Mouse (Mus musculus) limb, embryonic 11.5 days (tissue): ENCODE results near the gene Pdzrn3. TPM values are rescaled to one million over a fixed set of nuclear protein-coding genes. Genes with fewer than 3 reads are reported as not detected.

Source experiments
- ATAC-seq: fragments of 200-750 bp; cut with Nextera tagmentation; 2 replicates; pipeline ENCODE4 v1.8.0; 2017; ENCODE audit warnings: low read depth; ENCODE audit not compliant: insufficient number of reproducible peaks, low FRiP score, low TSS enrichment
- DNase-seq: peaks from one replicate; pipeline ENCODE4 v3.0.0-alpha.2; 2015; ENCODE audit warnings: low spot score
- H3K27ac ChIP-seq: fragments of 300-500 bp; sonication (generic); replicated peaks from 2 replicates; pipeline ENCODE4 v1.5.1; 2014; ENCODE audit warnings: low read depth, mild to moderate bottlenecking, low read length
- H3K27me3 ChIP-seq: fragments of 300-500 bp; sonication (generic); 2 replicates; pipeline ENCODE4 v1.6.1; 2014; ENCODE audit warnings: mild to moderate bottlenecking, low read length, mixed read lengths; ENCODE audit not compliant: control insufficient read depth, insufficient read depth
- H3K36me3 ChIP-seq: fragments of 300-500 bp; sonication (generic); 2 replicates; pipeline ENCODE4 v1.6.1; 2014; ENCODE audit warnings: mild to moderate bottlenecking, low read length, moderate library complexity, mixed read lengths; ENCODE audit not compliant: control insufficient read depth, insufficient read depth
- H3K4me1 ChIP-seq: fragments of 300-500 bp; sonication (generic); 2 replicates; pipeline ENCODE4 v1.6.1; 2014; ENCODE audit warnings: low read length, mixed read lengths; ENCODE audit not compliant: control insufficient read depth, insufficient read depth
- H3K4me2 ChIP-seq: fragments of 300-500 bp; sonication (generic); 2 replicates; pipeline ENCODE4 v1.6.1; 2014; ENCODE audit warnings: low read depth, mild to moderate bottlenecking, moderate library complexity; ENCODE audit not compliant: severe bottlenecking
- H3K4me3 ChIP-seq: fragments of 300-500 bp; sonication (generic); 2 replicates; pipeline ENCODE4 v1.5.1; 2014; ENCODE audit warnings: low read depth, low read length
- H3K9ac ChIP-seq: fragments of 300-500 bp; sonication (generic); 2 replicates; pipeline ENCODE4 v1.6.1; 2014; ENCODE audit warnings: mild to moderate bottlenecking, low read length
- H3K9me3 ChIP-seq: fragments of 300-500 bp; sonication (generic); 2 replicates; pipeline ENCODE4 v1.6.1; 2016; ENCODE audit warnings: low read length; ENCODE audit not compliant: control insufficient read depth
- WGBS: fragments of 180-500 bp; shearing (Covaris S2); extraction: QIAGEN DNeasy Blood & Tissue Kit; methylation state at CpG from one replicate; pipeline ENCODE4 v1.1.7; 2014; 5-methylcytosine and 5-hydroxymethylcytosine counted together
- polyA plus RNA-seq: library from polyadenylated mRNA; unstranded; fragments of >200 nt; fragmentation: Nextera tagmentation; extraction: Ambion mirVana; gene quantifications from 2 replicates; pipeline ENCODE4 v1.2.1, GENCODE M21; 2014

The Pdzrn3 gene
- polyA plus RNA-seq, 1 experiment from 2014 or later: 11.1 TPM

GRCm38 (mm10) chr6:101220307-101220706, 157.4 kb downstream of the Pdzrn3 start:
- no peak for ATAC-seq
- no peak overlapping the region for H3K4me2 ChIP-seq
- H3K9ac ChIP-seq: no peak overlapping the region
- H3K4me3 ChIP-seq: no peak overlapping the region
- no peaks in the 10 kb centered on the region for H3K36me3 ChIP-seq
- no peaks in the 10 kb centered on the region for H3K27me3 ChIP-seq
- no peaks in the 10 kb centered on the region for H3K9me3 ChIP-seq
- no peak overlapping the region for H3K27ac ChIP-seq
- 88% methylated on average over 3 of the region's 3 CpGs for WGBS
- DNase-seq: no peak
- H3K4me1 ChIP-seq: peaks cover 4% of the 10 kb centered on the region; the same call in 1 of the 2 replicates

GRCm38 (mm10) chr6:101219004-101219403, 158.7 kb downstream of the Pdzrn3 start:
- Histone ChIP-seq H3K9ac (no peak overlapping the region), H3K27me3 (no peaks in the 10 kb centered on the region), H3K9me3 (no peaks in the 10 kb centered on the region), H3K4me2 (no peak overlapping the region), H3K4me1 (peaks cover 6% of the 10 kb centered on the region; the same call in 1 of the 2 replicates), H3K4me3 (no peak overlapping the region), H3K36me3 (no peaks in the 10 kb centered on the region), H3K27ac (no peak overlapping the region)
- no peak for DNase-seq
- no peak for ATAC-seq
- WGBS: 86% methylated on average over 3 of the region's 3 CpGs

- H3K4me2 ChIP-seq: no peak overlapping the region
- no peak overlapping the region for H3K27ac ChIP-seq
- no peak overlapping the region for H3K4me3 ChIP-seq
- H3K36me3 ChIP-seq: no peaks in the 10 kb centered on the region
- peaks cover 6% of the 10 kb centered on the region; the same call in 1 of the 2 replicates for H3K4me1 ChIP-seq
- no peaks in the 10 kb centered on the region for H3K9me3 ChIP-seq
- 42% methylated on average over 4 of the region's 4 CpGs for WGBS
- no peaks in the 10 kb centered on the region for H3K27me3 ChIP-seq
- DNase-seq: no peak
- no peak for ATAC-seq
- no peak overlapping the region for H3K9ac ChIP-seq
Measured at GRCm38 (mm10) chr6:101218197-101218596, 159.5 kb downstream of the Pdzrn3 start.

GRCm38 (mm10) chr6:101217756-101218155, 159.9 kb downstream of the Pdzrn3 start:
- no peak overlapping the region for H3K4me2 ChIP-seq
- no peaks in the 10 kb centered on the region for H3K27me3 ChIP-seq
- no peak overlapping the region for H3K9ac ChIP-seq
- ATAC-seq (no peak), DNase-seq (no peak)
- WGBS: 41% methylated on average over 6 of the region's 6 CpGs
- no peak overlapping the region for H3K27ac ChIP-seq
- H3K36me3 ChIP-seq: no peaks in the 10 kb centered on the region
- H3K9me3 ChIP-seq: no peaks in the 10 kb centered on the region
- H3K4me1 ChIP-seq: peaks cover 6% of the 10 kb centered on the region; the same call in 1 of the 2 replicates
- no peak overlapping the region for H3K4me3 ChIP-seq

- peaks cover 6% of the 10 kb centered on the region; the same call in 1 of the 2 replicates for H3K4me1 ChIP-seq
- ATAC-seq (no peak), DNase-seq (no peak)
- H3K9me3 ChIP-seq: no peaks in the 10 kb centered on the region
- H3K36me3 ChIP-seq: no peaks in the 10 kb centered on the region
- no peak overlapping the region for H3K4me3 ChIP-seq
- no peak overlapping the region for H3K27ac ChIP-seq
- H3K27me3 ChIP-seq: no peaks in the 10 kb centered on the region
- H3K4me2 ChIP-seq: no peak overlapping the region
- WGBS: 74% methylated on average over 16 of the region's 16 CpGs
- no peak overlapping the region for H3K9ac ChIP-seq
Measured at GRCm38 (mm10) chr6:101215436-101215791, 162.3 kb downstream of the Pdzrn3 start.

GRCm38 (mm10) chr6:101214734-101215435, 162.8 kb downstream of the Pdzrn3 start:
- H3K36me3 ChIP-seq: no peaks in the 10 kb centered on the region
- no peak for ATAC-seq
- no peaks in the 10 kb centered on the region for H3K27me3 ChIP-seq
- no peak overlapping the region for H3K4me3 ChIP-seq
- H3K9me3 ChIP-seq: no peaks in the 10 kb centered on the region
- WGBS: 71% methylated on average over 8 of the region's 8 CpGs
- no peak for DNase-seq
- no peak overlapping the region for H3K4me2 ChIP-seq
- H3K9ac ChIP-seq: no peak overlapping the region
- H3K27ac ChIP-seq: no peak overlapping the region
- peaks cover 6% of the 10 kb centered on the region; the same call in 1 of the 2 replicates for H3K4me1 ChIP-seq

- Histone ChIP-seq H3K4me2 (no peak overlapping the region), H3K4me1 (0 out of 2 replicates have a peak, but pooled peaks cover 2% of the 10 kb centered on the region), H3K9me3 (no peaks in the 10 kb centered on the region), H3K36me3 (no peaks in the 10 kb centered on the region), H3K4me3 (no peak overlapping the region), H3K27me3 (no peaks in the 10 kb centered on the region), H3K9ac (no peak overlapping the region), H3K27ac (no peak overlapping the region)
- ATAC-seq (no peak), DNase-seq (no peak)
- 83% methylated on average over 5 of the region's 5 CpGs for WGBS
Measured at GRCm38 (mm10) chr6:101213066-101213465, 164.6 kb downstream of the Pdzrn3 start.

- ATAC-seq: no peak
- Histone ChIP-seq H3K27me3 (no peaks in the 10 kb centered on the region), H3K4me2 (no peak overlapping the region), H3K36me3 (no peaks in the 10 kb centered on the region), H3K4me1 (0 out of 2 replicates have a peak, but pooled peaks cover 2% of the 10 kb centered on the region), H3K27ac (no peak overlapping the region), H3K4me3 (no peak overlapping the region), H3K9me3 (no peaks in the 10 kb centered on the region), H3K9ac (no peak overlapping the region)
- 92% methylated on average over 6 of the region's 6 CpGs for WGBS
- no peak for DNase-seq
Measured at GRCm38 (mm10) chr6:101212086-101212485, 165.6 kb downstream of the Pdzrn3 start.
